Mouse (Mus musculus) B cell, adult 2 months (primary cell): ENCODE results near the gene Tex261.

Experiments used
- DNase-seq, 2 experiments: peaks; one replicate each; pipeline ENCODE4 v3.0.0; 2022

Tex261 gene

GRCm38 (mm10) chr6:83756051-83756450 lies 19.6 kb downstream of the Tex261 start:
- DNase-seq = no peak

GRCm38 (mm10) chr6:83750171-83750684 lies 25.4 kb downstream of the Tex261 start:
- peak; percentile 70 to 72 for DNase-seq

GRCm38 (mm10) chr6:83749286-83749685 lies 26.3 kb downstream of the Tex261 start:
- DNase-seq = no peak

GRCm38 (mm10) chr6:83745466-83745865 lies 30.1 kb downstream of the Tex261 start:
- DNase-seq = no peak

- no peak for DNase-seq
Measured at GRCm38 (mm10) chr6:83744557-83744956, 31.1 kb downstream of the Tex261 start.

- DNase-seq = no peak
Measured at GRCm38 (mm10) chr6:83744126-83744525, 31.5 kb downstream of the Tex261 start.

GRCm38 (mm10) chr6:83743212-83743611 lies 32.4 kb downstream of the Tex261 start:
- no peak for DNase-seq

- no peak for DNase-seq
Measured at GRCm38 (mm10) chr6:83742761-83743160, 32.9 kb downstream of the Tex261 start, which contains the start of gene Atp6v1b1. Gene Atp6v1b1 (plus strand): TSS chr6:83742990.

GRCm38 (mm10) chr6:83738596-83738995 lies 37.0 kb downstream of the Tex261 start:
- DNase-seq = no peak

GRCm38 (mm10) chr6:83737311-83737710 lies 38.3 kb downstream of the Tex261 start:
- DNase-seq = no peak

- peak; percentile 82 to 84 for DNase-seq
Measured at GRCm38 (mm10) chr6:83731128-83731527, 44.5 kb downstream of the Tex261 start.

GRCm38 (mm10) chr6:83729350-83729970 lies 46.2 kb downstream of the Tex261 start:
- no peak for DNase-seq

- DNase-seq = peak; percentile 58 to 64
Measured at GRCm38 (mm10) chr6:83728488-83728887, 47.1 kb downstream of the Tex261 start.

GRCm38 (mm10) chr6:83727178-83727577 lies 48.4 kb downstream of the Tex261 start:
- no peak for DNase-seq

GRCm38 (mm10) chr6:83722526-83722925 lies 53.1 kb downstream of the Tex261 start:
- no peak for DNase-seq
